Mouse (Mus musculus) cortical plate, adult 2 months (tissue): Measurements from ENCODE around the gene Fggy.

Experiments
- CTCF ChIP-seq: fragments of 200-500 bp; IDR thresholded peaks from 2 replicates; pipeline ENCODE4 v1.5.1; 2011; ENCODE audit warnings: mild to moderate bottlenecking, control low read depth, low read length; ENCODE audit not compliant: insufficient read depth; ENCODE audit errors: extremely low read depth
- POLR2A ChIP-seq: fragments of 200-500 bp; IDR thresholded peaks from 2 replicates; pipeline ENCODE4 v1.6.1; 2011; ENCODE audit warnings: mild to moderate bottlenecking, low read length, control low read depth; ENCODE audit not compliant: insufficient read depth; ENCODE audit errors: extremely low read depth

DNA sequence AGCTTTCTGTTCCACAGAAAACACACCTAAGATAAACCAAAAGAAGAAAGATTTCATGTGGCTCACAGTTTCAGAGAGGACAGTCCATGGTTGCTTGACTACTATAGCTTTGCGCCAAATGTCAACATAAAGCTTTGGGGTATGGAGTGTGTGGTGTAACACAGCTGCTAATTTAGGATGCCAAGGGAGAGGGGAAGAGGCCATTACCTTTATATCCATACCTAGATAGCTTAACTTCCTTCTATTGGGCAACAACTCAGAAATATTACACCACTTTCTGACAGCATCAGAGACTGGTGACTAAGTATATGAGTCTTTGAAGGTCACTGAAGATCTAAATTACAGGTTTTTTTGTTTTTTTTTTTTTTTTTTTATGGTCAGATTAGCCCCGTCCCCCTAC is 169.1 kb downstream of the Fggy start:
- TF ChIP-seq CTCF: no peak
- TF ChIP-seq POLR2A: no peak
